Mouse (Mus musculus): ENCODE data around the gene Cfl1.

DNA sequence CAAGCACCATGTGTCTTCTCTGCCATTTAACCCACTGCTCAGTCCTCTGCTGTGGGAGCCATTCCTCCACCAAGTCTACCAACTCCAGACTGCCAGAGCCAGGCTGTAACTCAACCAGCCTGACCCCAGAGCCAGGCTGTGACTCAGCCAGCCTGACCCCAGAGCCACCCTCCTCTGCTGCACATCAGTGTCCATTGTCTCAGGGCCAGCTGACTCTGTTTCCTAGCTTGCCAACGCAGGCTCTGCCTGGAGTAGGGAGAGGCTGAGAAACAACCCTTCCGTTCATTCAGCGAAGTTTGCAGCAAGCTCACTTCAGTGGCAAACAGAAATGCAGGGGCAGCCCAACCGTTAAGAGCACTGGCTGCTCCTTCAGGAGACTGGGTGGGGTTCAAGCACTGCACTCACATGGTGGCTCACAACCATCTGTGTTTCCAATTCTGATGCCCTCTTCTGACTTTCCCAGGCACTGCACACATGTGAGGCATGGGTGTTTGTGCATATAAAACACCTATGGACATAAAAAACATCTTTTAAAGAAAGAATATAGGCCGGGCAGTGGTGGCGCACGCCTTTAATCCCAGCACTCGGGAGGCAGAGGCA is 26.8 kb downstream of the Cfl1 start:
- TF ChIP-seq POLR2A (IDR thresholded peaks at IDR 0.05; ENCODE audit: borderline replicate concordance, control insufficient read depth, low read depth, low read length) (no peak), CTCF (IDR thresholded peaks at IDR 0.05; ENCODE audit: control insufficient read depth, insufficient read depth, low read length) (no peak)

Data from bone marrow, adult 2 months (tissue).